Mouse (Mus musculus) cerebellum, adult 2 months (tissue): ENCODE measurements around the gene Kdf1.

Experiments
- CTCF ChIP-seq: fragments of 200-500 bp; IDR thresholded peaks from 2 replicates; pipeline ENCODE4 v1.5.1; 2011; ENCODE audit warnings: low read depth, mild to moderate bottlenecking, control low read depth, low read length, moderate library complexity, borderline replicate concordance; ENCODE audit not compliant: insufficient read depth
- POLR2A ChIP-seq: fragments of 200-500 bp; IDR thresholded peaks from 2 replicates; pipeline ENCODE4 v1.6.1; 2011; ENCODE audit warnings: low read length, control low read depth, borderline replicate concordance; ENCODE audit not compliant: insufficient read depth

GRCm38 (mm10) chr4:133545272-133546231 lies 26.8 kb downstream of the Kdf1 start, which contains the start of gene Nudc:
- no peak for TF ChIP-seq CTCF
- peak; percentile 85 for TF ChIP-seq POLR2A
